Mouse (Mus musculus): ENCODE results near the gene Ncoa1. TPM values are rescaled to one million over a fixed set of nuclear protein-coding genes. Genes with fewer than 3 reads are reported as not detected.

Gene Ncoa1
- 54.0 to 65.6 TPM (median 62.8 TPM) in 4 replicates for total RNA-seq (2023; ENCODE audit: inconsistent age)

GRCm38 (mm10) chr12:4476832-4477671, at the start of gene Ncoa1:
Gene Ncoa1 (minus strand): TSS chr12:4477182.

GRCm38 (mm10) chr12:4233572-4234508, 243.1 kb downstream of the Ncoa1 start, which contains the start of the genes Ptrhd1 and Cenpo:
Gene Ptrhd1 (plus strand): TSS chr12:4234027.
Gene Cenpo (minus strand): TSS chr12:4234294.

Other genes starting within 250 kb of the Ncoa1 start
- gene Ptrhd1, start 243.2 kb downstream of the Ncoa1 start, total RNA-seq (2023; ENCODE audit: inconsistent age): 5.0 to 5.8 TPM (median 5.2 TPM) in 4 replicates
- gene Cenpo, start 242.9 kb downstream of the Ncoa1 start, total RNA-seq (2023; ENCODE audit: inconsistent age): 22.1 to 25.9 TPM (median 24.3 TPM) in 4 replicates
- gene Itsn2, start 115.5 kb upstream of the Ncoa1 start, total RNA-seq (2023; ENCODE audit: inconsistent age): 338 to 358 TPM (median 344 TPM) in 4 replicates
- gene Gm3625, start 115.7 kb upstream of the Ncoa1 start, total RNA-seq (2023; ENCODE audit: inconsistent age): not detected in 4 replicates